Mouse (Mus musculus) small intestine, adult 2 months (tissue): ENCODE data around the gene Efcab3. TPM values are rescaled to one million over a fixed set of nuclear protein-coding genes. Genes with fewer than 3 reads are reported as not detected.
"Not testable (repeated sequence)": the region's sequence is repeated elsewhere in the genome, so short reads cannot be mapped to it uniquely, and the experiment has no call there.

Experiments used
- H3K27ac ChIP-seq: fragments of 200-500 bp; 2 replicates; pipeline ENCODE4 v1.5.1; 2012; ENCODE audit warnings: low read depth, low read length, control low read depth, inconsistent platforms; ENCODE audit not compliant: insufficient read depth
- H3K27me3 ChIP-seq: fragments of 200-500 bp; 2 replicates; pipeline ENCODE4 v1.6.1; 2012; ENCODE audit warnings: mild to moderate bottlenecking, moderate library complexity, low read length, inconsistent platforms; ENCODE audit not compliant: control insufficient read depth, insufficient read depth
- H3K36me3 ChIP-seq: fragments of 200-500 bp; 2 replicates; pipeline ENCODE4 v1.6.1; 2012; ENCODE audit warnings: mild to moderate bottlenecking, low read length, control low read depth, inconsistent platforms; ENCODE audit not compliant: control insufficient read depth, insufficient read depth
- H3K4me1 ChIP-seq: fragments of 200-500 bp; 2 replicates; pipeline ENCODE4 v1.6.1; 2012; ENCODE audit warnings: low read length, inconsistent platforms, mixed read lengths; ENCODE audit not compliant: control insufficient read depth, insufficient read depth, insufficient read length
- H3K4me3 ChIP-seq: fragments of 200-500 bp; 2 replicates; pipeline ENCODE4 v1.5.1; 2012; ENCODE audit warnings: low read depth, mild to moderate bottlenecking, control low read depth, inconsistent platforms, low read length, moderate library complexity
- CTCF ChIP-seq: fragments of 200-500 bp; IDR thresholded peaks from 2 replicates; pipeline ENCODE4 v1.5.1; 2012; ENCODE audit warnings: low read depth, mild to moderate bottlenecking, control low read depth, inconsistent platforms, low read length, moderate library complexity, mixed read lengths; ENCODE audit not compliant: insufficient replicate concordance, insufficient read length; ENCODE audit errors: extremely low read depth
- POLR2A ChIP-seq: fragments of 200-500 bp; IDR thresholded peaks from 2 replicates; pipeline ENCODE4 v1.6.1; 2012; ENCODE audit warnings: low read depth, mild to moderate bottlenecking, control low read depth, inconsistent platforms, low read length, moderate library complexity
- WGBS: fragments of 180-500 bp; shearing (Covaris S2); methylation state at CpG from one replicate; pipeline ENCODE4 v1.1.7; 2018; 5-methylcytosine and 5-hydroxymethylcytosine counted together
- polyA plus RNA-seq: library from polyadenylated mRNA; depleted of rRNA; stranded (reverse); fragments of >200 nt; gene quantifications from 2 replicates; pipeline ENCODE4 v1.2.3, GENCODE M21; 2012; rRNA removed

Gene Efcab3
- not detected in 2 replicates for polyA plus RNA-seq

DNA sequence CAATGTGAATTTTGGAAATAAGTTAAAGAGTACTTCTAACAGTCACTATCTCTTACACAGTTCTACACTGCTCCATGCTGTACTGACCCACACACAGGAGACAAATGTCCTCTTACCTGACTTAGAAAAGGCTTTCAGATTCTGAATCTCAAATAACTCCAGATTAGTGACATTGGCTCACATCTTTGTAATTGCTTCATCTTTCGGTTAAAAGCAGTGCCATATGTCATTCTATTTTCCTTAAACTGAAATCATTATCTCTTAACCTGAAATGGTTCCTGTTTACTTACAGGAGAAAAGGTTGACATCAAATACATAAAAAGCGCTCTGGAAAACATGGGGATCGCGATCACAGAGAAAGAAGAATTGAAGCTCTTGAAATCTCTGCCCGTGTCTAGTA, at the start of gene Efcab3:
Efcab3 (plus strand) TSS at position 301 of the 400 bp plus-strand sequence.
- Histone ChIP-seq H3K27ac (no peak within 1 kb of the TSS), H3K36me3 (no peaks in the 10 kb centered on the region), H3K4me1 (no peaks in the 10 kb centered on the region), H3K4me3 (no peak within 1 kb of the TSS), H3K27me3 (no peaks in the 10 kb centered on the region)
- no peak for TF ChIP-seq CTCF
- TF ChIP-seq POLR2A: no peak
- 85% methylated on average over 5 of the region's 5 CpGs for WGBS

DNA sequence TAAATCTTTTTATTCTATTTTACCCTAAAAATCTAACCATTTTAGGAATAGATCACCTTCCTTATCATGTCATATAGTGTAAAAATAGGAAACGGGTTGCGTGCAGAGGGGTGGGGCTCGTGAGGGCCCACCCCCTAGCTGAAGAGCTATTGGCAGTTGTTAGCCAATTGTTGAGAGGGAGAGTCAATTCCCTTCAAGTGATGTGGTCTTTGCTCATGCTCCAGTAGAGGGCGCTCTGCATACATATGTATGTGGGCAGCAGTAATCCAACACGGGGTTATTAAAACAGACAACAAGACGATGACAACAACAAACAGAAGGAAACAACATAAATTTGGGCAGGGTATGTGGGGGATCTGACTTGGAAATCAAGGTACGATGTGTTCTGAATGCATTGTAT, 42.3 kb upstream of the Efcab3 start:
- Histone ChIP-seq H3K27ac (no peak overlapping the region), H3K36me3 (no peaks in the 10 kb centered on the region), H3K4me3 (no peak overlapping the region), H3K27me3 (peaks cover 5% of the 10 kb centered on the region; the same call in 1 of the 2 replicates), H3K4me1 (no peaks in the 10 kb centered on the region)
- WGBS: 65% methylated on average over 7 of the region's 7 CpGs
- no peak for TF ChIP-seq POLR2A
- TF ChIP-seq CTCF: no peak

DNA sequence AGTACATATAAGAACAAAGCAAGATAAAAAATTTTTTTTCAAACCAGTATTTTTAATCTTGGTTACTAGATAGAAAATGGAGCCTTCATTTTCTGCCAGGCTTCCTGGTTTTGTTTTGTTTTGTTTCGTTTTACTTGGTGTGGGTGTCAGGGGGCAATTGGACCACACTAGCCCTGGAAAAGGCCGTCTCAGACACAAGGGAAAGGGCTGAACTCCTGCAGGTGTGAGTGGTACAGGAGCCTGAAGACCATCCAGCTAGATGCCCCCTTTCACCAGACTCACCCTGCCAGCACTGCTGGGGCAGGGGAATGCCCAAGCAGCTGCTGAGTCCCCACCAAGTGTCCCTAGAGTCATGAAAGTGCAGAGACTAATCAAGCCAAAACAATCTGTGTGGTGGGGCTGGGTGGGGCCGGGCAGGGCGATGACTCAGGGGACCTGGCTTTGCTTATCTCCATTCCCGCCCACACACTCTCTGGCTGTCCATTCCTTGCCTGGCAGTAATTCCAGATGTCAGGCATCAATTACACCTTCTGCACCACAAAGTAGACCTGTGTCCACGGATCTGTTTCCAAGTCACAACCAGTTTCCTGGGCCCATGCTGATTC, 34.5 kb upstream of the Efcab3 start:
- Histone ChIP-seq H3K27me3 (peaks cover 5% of the 10 kb centered on the region; the same call in 1 of the 2 replicates), H3K4me1 (peaks cover 3% of the 10 kb centered on the region; the same call in 1 of the 2 replicates), H3K27ac (no peak overlapping the region), H3K36me3 (no peaks in the 10 kb centered on the region), H3K4me3 (no peak overlapping the region)
- WGBS: 14% methylated on average over 6 of the region's 6 CpGs
- TF ChIP-seq POLR2A (no peak), CTCF (no peak)

DNA sequence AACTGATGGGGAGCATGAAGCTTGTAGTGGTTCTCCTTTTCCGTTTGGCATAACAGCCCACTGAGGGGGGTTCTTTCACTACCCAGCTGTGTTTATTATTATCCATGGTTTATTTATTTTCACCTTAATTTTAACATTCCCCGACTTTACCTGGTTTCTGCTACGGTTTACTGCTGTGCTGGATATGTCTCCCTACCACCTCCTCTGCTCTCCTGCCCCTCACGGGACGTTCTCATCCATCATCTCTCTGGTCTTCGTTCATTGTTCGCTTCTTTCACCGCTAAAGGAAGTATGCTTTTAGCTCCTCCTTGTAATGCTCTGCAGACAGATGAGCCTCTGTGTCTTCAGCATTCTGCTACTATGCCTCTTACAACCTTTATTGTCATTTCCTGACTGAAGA, 33.9 kb upstream of the Efcab3 start:
- no peak for TF ChIP-seq POLR2A
- TF ChIP-seq CTCF: no peak
- H3K4me1 ChIP-seq: peaks cover 3% of the 10 kb centered on the region; the same call in 1 of the 2 replicates
- no peak overlapping the region for H3K4me3 ChIP-seq
- no peak overlapping the region for H3K27ac ChIP-seq
- peaks cover 5% of the 10 kb centered on the region; the same call in 1 of the 2 replicates for H3K27me3 ChIP-seq
- 67% methylated on average over 8 of the region's 8 CpGs for WGBS
- H3K36me3 ChIP-seq: no peaks in the 10 kb centered on the region

DNA sequence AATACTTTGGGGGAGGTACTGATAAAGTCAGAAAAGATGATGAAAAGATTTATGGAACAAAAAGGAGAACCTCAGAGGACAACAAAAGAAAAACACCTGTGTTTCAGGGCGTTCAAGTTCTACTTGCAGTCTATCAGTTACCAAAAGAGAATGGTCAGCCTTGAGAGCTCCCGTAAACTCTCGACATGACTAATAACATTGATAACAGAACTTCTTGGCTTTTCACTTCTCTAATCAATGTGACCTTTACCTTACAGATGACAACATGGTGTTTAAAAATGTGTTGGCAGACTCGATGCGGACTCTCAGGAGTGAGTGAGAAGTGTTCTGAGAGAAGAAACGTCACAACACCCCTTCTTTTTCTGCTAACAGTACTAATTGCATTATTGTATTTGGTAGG, 33.2 kb upstream of the Efcab3 start:
- no peak overlapping the region for H3K27ac ChIP-seq
- TF ChIP-seq CTCF (no peak), POLR2A (no peak)
- H3K4me1 ChIP-seq: peaks cover 3% of the 10 kb centered on the region; the same call in 1 of the 2 replicates
- 43% methylated on average over 6 of the region's 6 CpGs for WGBS
- H3K27me3 ChIP-seq: peaks cover 5% of the 10 kb centered on the region; the same call in 1 of the 2 replicates
- H3K36me3 ChIP-seq: no peaks in the 10 kb centered on the region
- H3K4me3 ChIP-seq: no peak overlapping the region

DNA sequence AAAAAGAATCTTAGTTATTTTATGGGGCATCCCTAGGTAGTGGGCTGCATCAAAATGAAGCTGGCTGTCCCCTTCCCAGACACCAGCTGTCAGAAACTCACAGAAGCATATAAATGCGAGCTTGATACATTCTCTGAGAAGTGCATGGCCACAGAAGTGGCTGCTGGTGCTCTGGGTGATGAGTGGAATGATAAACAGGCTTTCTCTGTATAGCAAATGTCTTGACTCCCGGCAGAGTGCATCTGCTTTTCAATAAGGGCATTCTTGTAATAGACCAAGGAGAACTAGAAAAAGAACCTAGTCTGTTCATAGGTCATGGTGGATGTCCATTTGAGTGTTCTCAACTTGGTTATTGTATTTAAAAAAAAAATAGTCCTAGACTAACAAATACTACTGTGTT, 32.3 kb upstream of the Efcab3 start:
- 59% methylated on average over 2 of the region's 2 CpGs for WGBS
- no peak for TF ChIP-seq CTCF
- no peak for TF ChIP-seq POLR2A
- Histone ChIP-seq H3K27me3 (no peaks in the 10 kb centered on the region), H3K36me3 (no peaks in the 10 kb centered on the region), H3K4me1 (peaks cover 3% of the 10 kb centered on the region; the same call in 1 of the 2 replicates), H3K4me3 (no peak overlapping the region), H3K27ac (no peak overlapping the region)

DNA sequence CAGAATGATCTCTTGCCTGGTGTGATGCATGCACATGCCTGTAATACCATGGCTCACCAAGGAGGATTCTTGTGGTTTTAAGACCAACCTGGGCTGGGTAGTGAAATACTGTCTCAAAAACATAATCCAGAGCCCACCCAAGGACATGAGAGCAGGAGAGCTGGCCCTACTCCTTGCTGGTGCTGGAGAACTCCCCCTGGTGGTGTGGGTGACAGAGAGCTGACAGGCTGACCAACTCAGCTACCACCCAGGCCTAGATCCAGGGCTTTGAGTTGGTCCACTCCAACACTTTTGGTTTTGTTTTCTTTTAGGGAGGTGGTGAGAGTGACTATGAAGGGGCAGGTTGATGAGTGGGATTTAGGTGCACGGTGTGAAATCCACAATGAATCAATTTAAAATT, 28.3 kb upstream of the Efcab3 start:
- H3K36me3 ChIP-seq: no peaks in the 10 kb centered on the region
- no peak overlapping the region for H3K27ac ChIP-seq
- no peaks in the 10 kb centered on the region for H3K4me1 ChIP-seq
- H3K27me3 ChIP-seq: no peaks in the 10 kb centered on the region
- 93% methylated on average over 1 of the region's 1 CpGs for WGBS
- no peak overlapping the region for H3K4me3 ChIP-seq
- no peak for TF ChIP-seq POLR2A
- no peak for TF ChIP-seq CTCF

DNA sequence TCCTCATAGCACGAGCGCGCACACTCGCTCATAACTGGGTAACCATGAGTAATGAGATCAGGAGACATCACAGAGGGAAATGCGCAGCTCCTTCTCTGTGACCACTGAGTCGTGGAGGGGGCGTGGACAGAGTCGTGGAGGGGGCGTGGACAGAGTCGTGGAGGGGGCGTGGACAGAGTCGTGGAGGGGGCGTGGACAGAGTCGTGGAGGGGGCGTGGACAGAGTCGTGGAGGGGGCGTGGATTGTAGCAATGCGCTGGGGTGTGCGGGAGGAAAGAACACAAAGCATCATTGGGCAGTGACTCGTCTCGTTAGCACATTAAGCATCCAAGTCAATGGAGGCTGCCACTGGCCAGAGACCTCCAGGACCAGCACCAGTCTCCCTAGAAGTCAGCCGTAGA, 49.1 kb downstream of the Efcab3 start:
- not testable (repeated sequence) for H3K27ac ChIP-seq, H3K4me3 ChIP-seq, H3K36me3 ChIP-seq, H3K27me3 ChIP-seq, H3K4me1 ChIP-seq
- 69% methylated on average over 22 of the region's 22 CpGs for WGBS
